Mouse (Mus musculus): ENCODE data around the gene Scg3. TPM values are rescaled to one million over a fixed set of nuclear protein-coding genes. Genes with fewer than 3 reads are reported as not detected.
A peak's percentile ranks its signal among the peaks of the same experiment; 100 is the strongest.

Scg3 gene
- polyA plus RNA-seq (2012; rRNA removed) = 241 and 253 TPM in 2 replicates

GRCm38 (mm10) chr9:75683426-75684191 lies at the start of gene Scg3:
Gene Scg3 (minus strand): TSS chr9:75684056.
- TF ChIP-seq POLR2A (IDR thresholded peaks at IDR 0.05; ENCODE audit: extremely low read depth, insufficient read depth, low read length) = peak; percentile 96
- no peak for TF ChIP-seq CTCF (IDR thresholded peaks at IDR 0.05; ENCODE audit: extremely low read depth, insufficient read depth, low read length)
- Histone ChIP-seq H3K4me1 (ENCODE audit: control insufficient read depth, insufficient read depth, low read length) (0 out of 2 replicates have a peak, but pooled peaks cover 1% of the 10 kb centered on the region), H3K27ac (ENCODE audit: insufficient read depth, low read length) (no peak within 1 kb of the TSS), H3K4me3 (ENCODE audit: insufficient read depth, low read length) (peak within 1 kb of the TSS; percentile 37)

GRCm38 (mm10) chr9:75719952-75720687 lies 36.3 kb upstream of the Scg3 start:
- TF ChIP-seq POLR2A (IDR thresholded peaks at IDR 0.05; ENCODE audit: extremely low read depth, insufficient read depth, low read length) (no peak), CTCF (IDR thresholded peaks at IDR 0.05; ENCODE audit: extremely low read depth, insufficient read depth, low read length) (peak; percentile 78)
- Histone ChIP-seq H3K4me3 (ENCODE audit: insufficient read depth, low read length) (no peak overlapping the region), H3K27ac (ENCODE audit: insufficient read depth, low read length) (no peak overlapping the region), H3K4me1 (ENCODE audit: control insufficient read depth, insufficient read depth, low read length) (no peaks in the 10 kb centered on the region)

GRCm38 (mm10) chr9:75719481-75719880 lies 35.6 kb upstream of the Scg3 start:
- H3K4me1 ChIP-seq (ENCODE audit: control insufficient read depth, insufficient read depth, low read length) = no peaks in the 10 kb centered on the region
- H3K27ac ChIP-seq (ENCODE audit: insufficient read depth, low read length) = no peak overlapping the region
- no peak for TF ChIP-seq POLR2A (IDR thresholded peaks at IDR 0.05; ENCODE audit: extremely low read depth, insufficient read depth, low read length)
- TF ChIP-seq CTCF (IDR thresholded peaks at IDR 0.05; ENCODE audit: extremely low read depth, insufficient read depth, low read length) = no peak
- H3K4me3 ChIP-seq (ENCODE audit: insufficient read depth, low read length) = no peak overlapping the region

- Histone ChIP-seq H3K4me3 (ENCODE audit: insufficient read depth, low read length) (peak overlapping the region; percentile 22; the same call in 1 of the 2 replicates), H3K4me1 (ENCODE audit: control insufficient read depth, insufficient read depth, low read length) (0 out of 2 replicates have a peak, but pooled peaks cover 1% of the 10 kb centered on the region), H3K27ac (ENCODE audit: insufficient read depth, low read length) (no peak overlapping the region)
- TF ChIP-seq POLR2A (IDR thresholded peaks at IDR 0.05; ENCODE audit: extremely low read depth, insufficient read depth, low read length) (no peak), CTCF (IDR thresholded peaks at IDR 0.05; ENCODE audit: extremely low read depth, insufficient read depth, low read length) (no peak)
Measured at GRCm38 (mm10) chr9:75684772-75685171, 916 bp upstream of the Scg3 start.

GRCm38 (mm10) chr9:75684292-75684691 lies 436 bp upstream of the Scg3 start:
- H3K27ac ChIP-seq (ENCODE audit: insufficient read depth, low read length) = no peak overlapping the region
- peak overlapping the region; percentile 37 for H3K4me3 ChIP-seq (ENCODE audit: insufficient read depth, low read length)
- 0 out of 2 replicates have a peak, but pooled peaks cover 1% of the 10 kb centered on the region for H3K4me1 ChIP-seq (ENCODE audit: control insufficient read depth, insufficient read depth, low read length)
- TF ChIP-seq CTCF (IDR thresholded peaks at IDR 0.05; ENCODE audit: extremely low read depth, insufficient read depth, low read length) (no peak), POLR2A (IDR thresholded peaks at IDR 0.05; ENCODE audit: extremely low read depth, insufficient read depth, low read length) (no peak)

GRCm38 (mm10) chr9:75680606-75681005 lies 3.2 kb downstream of the Scg3 start:
- Histone ChIP-seq H3K4me3 (ENCODE audit: insufficient read depth, low read length) (no peak overlapping the region), H3K4me1 (ENCODE audit: control insufficient read depth, insufficient read depth, low read length) (peaks cover 2% of the 10 kb centered on the region), H3K27ac (ENCODE audit: insufficient read depth, low read length) (no peak overlapping the region)
- no peak for TF ChIP-seq POLR2A (IDR thresholded peaks at IDR 0.05; ENCODE audit: extremely low read depth, insufficient read depth, low read length)
- TF ChIP-seq CTCF (IDR thresholded peaks at IDR 0.05; ENCODE audit: extremely low read depth, insufficient read depth, low read length) = no peak

- TF ChIP-seq POLR2A (IDR thresholded peaks at IDR 0.05; ENCODE audit: extremely low read depth, insufficient read depth, low read length) = no peak
- no peak for TF ChIP-seq CTCF (IDR thresholded peaks at IDR 0.05; ENCODE audit: extremely low read depth, insufficient read depth, low read length)
- H3K27ac ChIP-seq (ENCODE audit: insufficient read depth, low read length) = peak overlapping the region; percentile 54; the same call in 1 of the 2 replicates
- H3K4me1 ChIP-seq (ENCODE audit: control insufficient read depth, insufficient read depth, low read length) = peaks cover 3% of the 10 kb centered on the region
- H3K4me3 ChIP-seq (ENCODE audit: insufficient read depth, low read length) = no peak overlapping the region
Measured at GRCm38 (mm10) chr9:75679629-75680028, 4.2 kb downstream of the Scg3 start.

- H3K4me3 ChIP-seq (ENCODE audit: insufficient read depth, low read length) = no peak overlapping the region
- H3K4me1 ChIP-seq (ENCODE audit: control insufficient read depth, insufficient read depth, low read length) = peaks cover 3% of the 10 kb centered on the region
- no peak overlapping the region for H3K27ac ChIP-seq (ENCODE audit: insufficient read depth, low read length)
- TF ChIP-seq POLR2A (IDR thresholded peaks at IDR 0.05; ENCODE audit: extremely low read depth, insufficient read depth, low read length) = no peak
- TF ChIP-seq CTCF (IDR thresholded peaks at IDR 0.05; ENCODE audit: extremely low read depth, insufficient read depth, low read length) = no peak
Measured at GRCm38 (mm10) chr9:75678341-75678740, 5.5 kb downstream of the Scg3 start.

- Histone ChIP-seq H3K4me1 (ENCODE audit: control insufficient read depth, insufficient read depth, low read length) (peaks cover 3% of the 10 kb centered on the region), H3K4me3 (ENCODE audit: insufficient read depth, low read length) (no peak overlapping the region), H3K27ac (ENCODE audit: insufficient read depth, low read length) (no peak overlapping the region)
- no peak for TF ChIP-seq POLR2A (IDR thresholded peaks at IDR 0.05; ENCODE audit: extremely low read depth, insufficient read depth, low read length)
- TF ChIP-seq CTCF (IDR thresholded peaks at IDR 0.05; ENCODE audit: extremely low read depth, insufficient read depth, low read length) = no peak
Measured at GRCm38 (mm10) chr9:75676226-75676625, 7.6 kb downstream of the Scg3 start.

Measured in cortical plate, adult 2 months (tissue).